Mouse (Mus musculus) CH12.LX (cell line): ENCODE data around the gene Rgs7. TPM values are rescaled to one million over a fixed set of nuclear protein-coding genes. Genes with fewer than 3 reads are reported as not detected.
A peak's percentile ranks its signal among the peaks of the same experiment; 100 is the strongest.

Source experiments
- DNase-seq: peaks from one replicate; pipeline ENCODE4 v3.0.0-alpha.2; 2013; ENCODE audit errors: extremely low read depth
- H3K27ac ChIP-seq: 2 replicates; pipeline ENCODE4 v1.5.1; 2012; ENCODE audit warnings: low read depth, mild to moderate bottlenecking, control low read depth, moderate library complexity; ENCODE audit not compliant: insufficient read depth
- H3K27me3 ChIP-seq: replicated peaks from 2 replicates; pipeline ENCODE3; 2012; ENCODE audit warnings: inconsistent platforms
- H3K36me3 ChIP-seq, 2 experiments: replicated peaks in 1 of 2; 2 replicates each; pipeline versions ENCODE3 to v1.6.1; 2012; ENCODE audit warnings: inconsistent platforms in 1 of 2, low read length in 1 of 2, mild to moderate bottlenecking in 1 of 2, mixed read lengths in 1 of 2, moderate library complexity in 1 of 2; ENCODE audit not compliant: control insufficient read depth in 1 of 2, insufficient read depth in 1 of 2
- H3K4me1 ChIP-seq, 2 experiments: 2 replicates each; pipeline ENCODE4 v1.6.1; 2012; ENCODE audit warnings: inconsistent platforms in 1 of 2, moderate library complexity in 1 of 2; ENCODE audit not compliant: insufficient read depth in 2 of 2, control insufficient read depth in 1 of 2
- H3K4me2 ChIP-seq: 2 replicates; pipeline ENCODE4 v1.6.1; 2012; ENCODE audit warnings: low read depth, mild to moderate bottlenecking, control low read depth; ENCODE audit not compliant: poor library complexity, insufficient read depth, severe bottlenecking
- H3K4me3 ChIP-seq, 3 experiments: fragments of 150-350 bp in 1 of 3; sonication (generic) in 1 of 3; replicated peaks in 1 of 3; 2 replicates each; pipeline versions ENCODE3 to v1.5.1; 2011 to 2012; ENCODE audit warnings: low read depth in 2 of 3, low read length in 2 of 3, mild to moderate bottlenecking in 2 of 3, moderate library complexity in 2 of 3, control low read depth in 1 of 3, improper control_type of control experiment in 1 of 3, inconsistent platforms in 1 of 3, mixed read lengths in 1 of 3; ENCODE audit not compliant: poor library complexity in 1 of 3
- H3K79me2 ChIP-seq: replicated peaks from 2 replicates; pipeline ENCODE4 v1.6.1; 2012; ENCODE audit warnings: mild to moderate bottlenecking, moderate library complexity; ENCODE audit not compliant: control insufficient read depth, poor library complexity, insufficient read depth, severe bottlenecking; ENCODE audit errors: extremely low read depth
- H3K9ac ChIP-seq: 2 replicates; pipeline ENCODE4 v1.6.1; 2012; ENCODE audit warnings: low read depth, mild to moderate bottlenecking, control low read depth, moderate library complexity; ENCODE audit not compliant: insufficient read depth
- H3K9me3 ChIP-seq: replicated peaks from 2 replicates; pipeline ENCODE3; 2012; ENCODE audit warnings: low read length, inconsistent platforms, mixed read lengths
- BHLHE40 ChIP-seq: IDR thresholded peaks from 2 replicates; pipeline ENCODE4 v1.6.1; 2011; ENCODE audit warnings: mild to moderate bottlenecking, low read depth, low read length, improper control_type of control experiment
- CHD1 ChIP-seq: IDR thresholded peaks from 2 replicates; pipeline ENCODE4 v1.6.1; 2012; ENCODE audit warnings: low read depth, low read length, improper control_type of control experiment, inconsistent platforms
- CHD2 ChIP-seq: IDR thresholded peaks from 2 replicates; pipeline ENCODE4 v1.6.1; 2011; ENCODE audit warnings: low read length, improper control_type of control experiment
- CTCF ChIP-seq, 2 experiments: IDR thresholded peaks in 1 of 2; conservative IDR thresholded peaks in 1 of 2; 2 replicates each; pipeline ENCODE4 v1.5.1; 2011 to 2012; ENCODE audit warnings: low read depth in 2 of 2, low read length in 2 of 2, improper control_type of control experiment in 1 of 2, inconsistent platforms in 1 of 2, mild to moderate bottlenecking in 1 of 2, moderate library complexity in 1 of 2
- E2F4 ChIP-seq: IDR thresholded peaks from 2 replicates; pipeline ENCODE4 v1.6.1; 2011; ENCODE audit warnings: low read depth, low read length, improper control_type of control experiment; ENCODE audit not compliant: insufficient replicate concordance
- ELF1 ChIP-seq: IDR thresholded peaks from 2 replicates; pipeline ENCODE4 v1.6.1; 2014; ENCODE audit warnings: low read depth, mild to moderate bottlenecking, inconsistent platforms, low read length, improper control_type of control experiment
- EP300 ChIP-seq: IDR thresholded peaks from 2 replicates; pipeline ENCODE4 v1.6.1; 2011; ENCODE audit warnings: low read length, improper control_type of control experiment
- ETS1 ChIP-seq: conservative IDR thresholded peaks from 2 replicates; pipeline ENCODE4 v1.6.1; 2012; ENCODE audit warnings: low read depth, mild to moderate bottlenecking, inconsistent platforms, low read length, improper control_type of control experiment, moderate library complexity
- GABPA ChIP-seq: IDR thresholded peaks from 2 replicates; pipeline ENCODE4 v1.6.1; 2012; ENCODE audit warnings: low read depth, low read length, improper control_type of control experiment, inconsistent platforms; ENCODE audit not compliant: insufficient replicate concordance
- HCFC1 ChIP-seq: IDR thresholded peaks from 2 replicates; pipeline ENCODE4 v1.6.1; 2012; ENCODE audit warnings: low read depth, mild to moderate bottlenecking, inconsistent platforms, low read length, improper control_type of control experiment
- IRF4 ChIP-seq: IDR thresholded peaks from 2 replicates; pipeline ENCODE4 v1.6.1; 2014; ENCODE audit warnings: low read depth, mild to moderate bottlenecking, inconsistent platforms, low read length, improper control_type of control experiment
- JUN ChIP-seq: IDR thresholded peaks from 2 replicates; pipeline ENCODE4 v1.6.1; 2011; ENCODE audit warnings: low read depth, mild to moderate bottlenecking, low read length, improper control_type of control experiment, moderate library complexity; ENCODE audit not compliant: insufficient read depth
- JUND ChIP-seq: conservative IDR thresholded peaks from 2 replicates; pipeline ENCODE4 v1.6.1; 2011; ENCODE audit warnings: low read depth, low read length, improper control_type of control experiment
- KAT2A ChIP-seq: IDR thresholded peaks from 2 replicates; pipeline ENCODE4 v1.6.1; 2012; ENCODE audit warnings: low read length, improper control_type of control experiment, inconsistent platforms; ENCODE audit not compliant: insufficient replicate concordance
- MAFK ChIP-seq: IDR thresholded peaks from 2 replicates; pipeline ENCODE4 v1.6.1; 2011; ENCODE audit warnings: low read length, improper control_type of control experiment; ENCODE audit not compliant: insufficient replicate concordance
- MAX ChIP-seq: IDR thresholded peaks from 2 replicates; pipeline ENCODE4 v1.6.1; 2011; ENCODE audit warnings: low read length, improper control_type of control experiment
- MAZ ChIP-seq: IDR thresholded peaks from 2 replicates; pipeline ENCODE4 v1.6.1; 2012; ENCODE audit warnings: low read depth, mild to moderate bottlenecking, inconsistent platforms, low read length, improper control_type of control experiment, moderate library complexity
- MEF2A ChIP-seq: IDR thresholded peaks from 2 replicates; pipeline ENCODE4 v1.6.1; 2014; ENCODE audit warnings: low read depth, mild to moderate bottlenecking, inconsistent platforms, low read length, improper control_type of control experiment, borderline replicate concordance
- MXI1 ChIP-seq: IDR thresholded peaks from 2 replicates; pipeline ENCODE4 v1.6.1; 2011; ENCODE audit warnings: mild to moderate bottlenecking, low read depth, low read length, improper control_type of control experiment
- MYC ChIP-seq: IDR thresholded peaks from 2 replicates; pipeline ENCODE4 v1.6.1; 2011; ENCODE audit warnings: low read depth, mild to moderate bottlenecking, improper control_type of control experiment, low read length
- NELFE ChIP-seq: IDR thresholded peaks from 2 replicates; pipeline ENCODE4 v1.6.1; 2011; ENCODE audit warnings: low read depth, low read length, improper control_type of control experiment
- NRF1 ChIP-seq: IDR thresholded peaks from 2 replicates; pipeline ENCODE4 v1.6.1; 2014; ENCODE audit warnings: low read depth, mild to moderate bottlenecking, inconsistent platforms, low read length, improper control_type of control experiment, moderate library complexity
- PAX5 ChIP-seq: IDR thresholded peaks from 2 replicates; pipeline ENCODE4 v1.6.1; 2012; ENCODE audit warnings: low read length, inconsistent platforms, mixed read lengths
- POLR2A ChIP-seq: IDR thresholded peaks from 2 replicates; pipeline ENCODE4 v1.6.1; 2011; ENCODE audit warnings: low read depth, mild to moderate bottlenecking, improper control_type of control experiment, low read length
- POLR2AphosphoS2 ChIP-seq: IDR thresholded peaks from 2 replicates; pipeline ENCODE4 v1.6.1; 2011; ENCODE audit warnings: low read depth, low read length, improper control_type of control experiment
- RAD21 ChIP-seq: IDR thresholded peaks from 2 replicates; pipeline ENCODE4 v1.6.1; 2011; ENCODE audit warnings: low read depth, mild to moderate bottlenecking, low read length, improper control_type of control experiment, moderate library complexity
- RCOR1 ChIP-seq: conservative IDR thresholded peaks from 2 replicates; pipeline ENCODE4 v1.6.1; 2012; ENCODE audit warnings: low read depth, mild to moderate bottlenecking, inconsistent platforms, low read length, improper control_type of control experiment
- SIN3A ChIP-seq: IDR thresholded peaks from 2 replicates; pipeline ENCODE4 v1.6.1; 2012; ENCODE audit warnings: low read length, improper control_type of control experiment, inconsistent platforms
- SMC3 ChIP-seq: IDR thresholded peaks from 2 replicates; pipeline ENCODE4 v1.6.1; 2011; ENCODE audit warnings: low read depth, low read length, improper control_type of control experiment
- TBP ChIP-seq: conservative IDR thresholded peaks from 2 replicates; pipeline ENCODE4 v1.6.1; 2011; ENCODE audit warnings: low read depth, low read length, improper control_type of control experiment
- TCF12 ChIP-seq: IDR thresholded peaks from 2 replicates; pipeline ENCODE4 v1.6.1; 2014; ENCODE audit warnings: low read depth, mild to moderate bottlenecking, inconsistent platforms, low read length, improper control_type of control experiment
- UBTF ChIP-seq: IDR thresholded peaks from 2 replicates; pipeline ENCODE4 v1.6.1; 2012; ENCODE audit warnings: low read depth, mild to moderate bottlenecking, inconsistent platforms, low read length, improper control_type of control experiment, moderate library complexity
- USF1 ChIP-seq: IDR thresholded peaks from 2 replicates; pipeline ENCODE4 v1.6.1; 2014; ENCODE audit warnings: low read depth, mild to moderate bottlenecking, inconsistent platforms, low read length, improper control_type of control experiment
- USF2 ChIP-seq: conservative IDR thresholded peaks from 2 replicates; pipeline ENCODE4 v1.6.1; 2011; ENCODE audit warnings: low read depth, low read length, improper control_type of control experiment
- ZC3H11A ChIP-seq: IDR thresholded peaks from 2 replicates; pipeline ENCODE4 v1.6.1; 2012; ENCODE audit warnings: low read depth, mild to moderate bottlenecking, inconsistent platforms, low read length, improper control_type of control experiment
- ZKSCAN1 ChIP-seq: IDR thresholded peaks from 2 replicates; pipeline ENCODE4 v1.6.1; 2012; ENCODE audit warnings: low read depth, inconsistent platforms, low read length, improper control_type of control experiment, borderline replicate concordance
- ZMIZ1 ChIP-seq: IDR thresholded peaks from 2 replicates; pipeline ENCODE4 v1.6.1; 2012; ENCODE audit warnings: low read depth, mild to moderate bottlenecking, inconsistent platforms, low read length, improper control_type of control experiment
- ZNF384 ChIP-seq: IDR thresholded peaks from 2 replicates; pipeline ENCODE4 v1.6.1; 2012; ENCODE audit warnings: low read depth, low read length, improper control_type of control experiment, inconsistent platforms
- dilution Hi-C: fragments of 300-500 bp; cut with MboI; formaldehyde crosslinking; loops from 2 replicates; pipeline ENCODE4 v1.14.3; 2020; ENCODE audit warnings: low sequenced_read_pairs; ENCODE audit not compliant: extremely low pct_unique_long_range_greater_than_20kb, extremely low pct_ligation_motif_present
- in situ Hi-C: fragments of 300-500 bp; cut with MboI; formaldehyde crosslinking; loops from 3 replicates; pipeline ENCODE4 v1.14.3; 2019; ENCODE audit warnings: low sequenced_read_pairs, low pct_ligation_motif_present, low pct_unique_long_range_greater_than_20kb, mixed read lengths
- polyA plus RNA-seq: library from polyadenylated mRNA; unstranded; fragments of >175 nt; gene quantifications from 2 replicates; pipeline ENCODE4 v1.2.1, GENCODE M21; 2012; ENCODE audit warnings: low read depth; ENCODE audit not compliant: insufficient read length
- total RNA-seq, 2 experiments: library from RNA; depleted of rRNA; stranded (reverse); fragments of 300-350 nt in 1 of 2; fragments of >200 nt in 1 of 2; gene quantifications; 2 replicates each; pipeline ENCODE4 v1.2.3; 2012 to 2014

The Rgs7 gene
- total and polyA plus RNA-seq, 3 experiments: 0.04 to 0.30 (median 0.09) TPM

GRCm38 (mm10) chr1:175205633-175206032, 286.7 kb downstream of the Rgs7 start:
- Histone ChIP-seq H3K4me1 (peaks cover 23 to 44% of the 10 kb centered on the region in 2 experiments), H3K9me3 (no peaks in the 10 kb centered on the region), H3K36me3 (no peaks in the 10 kb centered on the region), H3K4me2 (peak overlapping the region; percentile 37), H3K79me2 (no peaks in the 10 kb centered on the region), H3K4me3 (no peak overlapping the region), H3K27me3 (no peaks in the 10 kb centered on the region)
- in situ Hi-C loops: no loop called here
- DNase-seq: peak; percentile 60
- TF ChIP-seq EP300 (peak; percentile 75), NELFE (no peak), POLR2AphosphoS2 (no peak), JUN (no peak), ZNF384 (no peak), CHD1 (no peak), MAZ (peak; percentile 46; the same call in 1 of the 2 replicates), ELF1 (0 out of 2 replicates have a peak, but pooled peaks have one; percentile 8), IRF4 (peak; percentile 64), UBTF (no peak), TCF12 (peak; percentile 79), BHLHE40 (peak; percentile 40), CHD2 (0 out of 2 replicates have a peak, but pooled peaks have one; percentile 38), POLR2A (no peak), GABPA (no peak), ZC3H11A (no peak), USF2 (no peak), TBP (no peak), USF1 (no peak), CTCF (conservative IDR thresholded peaks at IDR 0.05 in 1 of 2, IDR thresholded peaks at IDR 0.05 in 1 of 2; ENCODE audit: low read depth in 2 of 2, low read length in 2 of 2) (no peak), RAD21 (no peak), NRF1 (no peak), ZMIZ1 (no peak), KAT2A (no peak), MAFK (no peak), RCOR1 (no peak), MYC (no peak), PAX5 (no peak), E2F4 (no peak), MAX (peak; percentile 32; the same call in 1 of the 2 replicates), MXI1 (no peak), HCFC1 (no peak), ETS1 (peak; percentile 77), SIN3A (0 out of 2 replicates have a peak, but pooled peaks have one; percentile 49), JUND (no peak; the same call in 1 of the 2 replicates), ZKSCAN1 (no peak), MEF2A (peak; percentile 73), SMC3 (no peak)
- TF ChIP-seq, all 38 proteins: peak for 11
- Histone ChIP-seq H3K27ac (no peak overlapping the region; the same call in 1 of the 2 replicates), H3K9ac (no peak overlapping the region; the same call in 1 of the 2 replicates)
- dilution Hi-C loops: no loop called here
